ENCODE assay signal across 26 mouse cellular contexts in the genomic region with DNA sequence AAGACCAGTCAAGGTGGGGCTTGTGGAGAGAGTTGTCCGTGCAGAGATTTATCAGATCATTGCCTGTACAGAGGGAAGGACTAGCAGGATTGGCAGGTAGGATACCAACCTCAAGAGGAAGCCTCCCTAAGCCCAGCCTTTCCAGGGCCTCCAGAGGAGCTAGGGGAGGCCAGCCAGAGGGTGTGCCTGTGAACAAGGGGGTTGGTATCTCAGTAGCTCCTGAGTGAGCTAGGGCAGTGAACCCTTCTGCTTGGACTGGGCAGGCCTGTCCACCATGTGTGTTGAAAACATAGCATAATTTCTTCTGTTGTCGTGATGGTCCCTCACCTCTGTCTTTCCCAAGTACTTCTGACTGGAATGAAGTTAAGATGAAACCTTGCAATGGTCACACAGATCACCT.
"Had no signal": no experiment of that assay in that cellular context is flagged by ENCODE, and none has a peak within 500 bp of the region (broad histone marks: within the 10 kb centered on the region; RNA-seq: fewer than 3 reads in every experiment).

No protein-coding gene starts in this region.

- H3K4me3 ChIP-seq: gastrocnemius, adult 2 months; heart, adult 2 months; heart, embryonic 10.5 days; heart, embryonic 12.5 days; hindbrain, embryonic 10.5 days; hindbrain, embryonic 12.5 days; hindbrain, embryonic 15.5 days; kidney, embryonic 15.5 days; limb, embryonic 13.5 days; limb, embryonic 15.5 days; liver, embryonic 12.5 days had no signal

- DNase-seq: forebrain, postnatal 0 days; gastrocnemius, adult 2 months; gastrocnemius, postnatal 10 days; gastrocnemius, postnatal 25 days; heart, adult 2 months; heart, postnatal 10 days; heart, postnatal 4 days; kidney, adult 11 months; kidney, adult 2 months; kidney, adult 9 months; kidney, postnatal 14 days; kidney, postnatal 36 days; layer of hippocampus, adult 9-11 months; layer of hippocampus, postnatal 36 days; left cerebral cortex, postnatal 4 days had no signal

- H3K27ac ChIP-seq: gastrocnemius, adult 2 months; heart, adult 2 months; heart, embryonic 10.5 days; hindbrain, embryonic 10.5 days; hindbrain, embryonic 12.5 days; hindbrain, embryonic 15.5 days; hindbrain, postnatal 0 days; kidney, embryonic 15.5 days; kidney, postnatal 0 days; limb, embryonic 13.5 days; limb, embryonic 15.5 days; liver, embryonic 12.5 days had no signal

- H3K36me3 ChIP-seq: hindbrain, embryonic 10.5 days; hindbrain, embryonic 12.5 days; hindbrain, embryonic 15.5 days; kidney, embryonic 15.5 days; limb, embryonic 13.5 days; limb, embryonic 15.5 days; liver, embryonic 12.5 days had no signal

- H3K9me3 ChIP-seq: heart, embryonic 10.5 days; heart, embryonic 12.5 days; hindbrain, embryonic 10.5 days; hindbrain, embryonic 12.5 days; hindbrain, embryonic 15.5 days; kidney, embryonic 15.5 days; limb, embryonic 13.5 days; limb, embryonic 15.5 days; liver, embryonic 12.5 days had no signal

- H3K9ac ChIP-seq: forebrain, postnatal 0 days; heart, embryonic 12.5 days; hindbrain, embryonic 12.5 days; hindbrain, embryonic 15.5 days; kidney, embryonic 15.5 days; limb, embryonic 13.5 days; limb, embryonic 15.5 days; liver, embryonic 12.5 days had no signal

- ATAC-seq: forebrain, postnatal 0 days; hindbrain, postnatal 0 days; liver, embryonic 12.5 days had no signal

- H3K4me2 ChIP-seq: heart, embryonic 12.5 days; hindbrain, embryonic 12.5 days; hindbrain, embryonic 15.5 days; kidney, embryonic 15.5 days; limb, embryonic 13.5 days; limb, embryonic 15.5 days; liver, embryonic 12.5 days had no signal

- H3K4me1 ChIP-seq: hindbrain, embryonic 12.5 days; hindbrain, embryonic 15.5 days; liver, embryonic 12.5 days had no signal

- H3K27me3 ChIP-seq: heart, embryonic 12.5 days; hindbrain, embryonic 12.5 days; hindbrain, embryonic 15.5 days; kidney, embryonic 15.5 days; limb, embryonic 13.5 days; limb, embryonic 15.5 days; liver, embryonic 12.5 days had no signal
